Mouse (Mus musculus) stomach, postnatal 0 days (tissue): ENCODE measurements around the gene Sec22b. TPM values are rescaled to one million over a fixed set of nuclear protein-coding genes. Genes with fewer than 3 reads are reported as not detected.

Experiments used
- ATAC-seq: fragments of 200-750 bp; cut with Nextera tagmentation; 2 replicates; pipeline ENCODE4 v1.8.0; 2017; ENCODE audit not compliant: low FRiP score, low TSS enrichment
- DNase-seq: peaks from one replicate; pipeline ENCODE4 v3.0.0-alpha.2; 2016; ENCODE audit warnings: low spot score
- H3K27ac ChIP-seq: fragments of 300-500 bp; sonication (generic); replicated peaks from 2 replicates; pipeline ENCODE4 v1.5.1; 2014; ENCODE audit warnings: mild to moderate bottlenecking, control low read depth
- H3K27me3 ChIP-seq: fragments of 300-500 bp; sonication (generic); 2 replicates; pipeline ENCODE4 v1.6.1; 2014; ENCODE audit warnings: low read length; ENCODE audit not compliant: control insufficient read depth, insufficient read depth
- H3K36me3 ChIP-seq: fragments of 300-500 bp; sonication (generic); 2 replicates; pipeline ENCODE4 v1.6.1; 2014; ENCODE audit warnings: low read length, mixed read lengths; ENCODE audit not compliant: control insufficient read depth, insufficient read depth
- H3K4me1 ChIP-seq: fragments of 300-500 bp; sonication (generic); replicated peaks from 2 replicates; pipeline ENCODE4 v1.6.1; 2014; ENCODE audit warnings: antibody characterized with exemption; ENCODE audit not compliant: control insufficient read depth, insufficient read depth
- H3K4me2 ChIP-seq: fragments of 300-500 bp; sonication (generic); replicated peaks from 2 replicates; pipeline ENCODE4 v1.6.1; 2014; ENCODE audit warnings: low read depth, mild to moderate bottlenecking, control low read depth, moderate library complexity
- H3K4me3 ChIP-seq: fragments of 300-500 bp; sonication (generic); 2 replicates; pipeline ENCODE4 v1.5.1; 2014; ENCODE audit warnings: low read depth, low read length, control low read depth
- H3K9ac ChIP-seq: fragments of 300-500 bp; sonication (generic); 2 replicates; pipeline ENCODE4 v1.6.1; 2014; ENCODE audit warnings: mild to moderate bottlenecking, low read length, control low read depth, mixed read lengths
- H3K9me3 ChIP-seq: fragments of 300-500 bp; sonication (generic); 2 replicates; pipeline ENCODE4 v1.6.1; 2016; ENCODE audit warnings: low read length; ENCODE audit not compliant: control insufficient read depth
- CTCF ChIP-seq: IDR thresholded peaks from 2 replicates; pipeline ENCODE4 v1.5.1; 2016; ENCODE audit warnings: antibody characterized with exemption, low read depth, mild to moderate bottlenecking, moderate library complexity
- EP300 ChIP-seq: optimal IDR thresholded peaks from 2 replicates; pipeline ENCODE3; 2016; ENCODE audit warnings: antibody characterized with exemption
- WGBS: fragments of 180-500 bp; shearing (Covaris S2); extraction: QIAGEN DNeasy Blood & Tissue Kit; methylation state at CpG from one replicate; pipeline ENCODE4 v1.1.7; 2014; 5-methylcytosine and 5-hydroxymethylcytosine counted together
- polyA plus RNA-seq: library from polyadenylated mRNA; unstranded; fragments of >200 nt; fragmentation: Nextera tagmentation; extraction: Ambion mirVana; gene quantifications from 2 replicates; pipeline ENCODE4 v1.2.1, GENCODE M21; 2015

The Sec22b gene
- polyA plus RNA-seq, result 88.6 and 90.6 TPM in 2 replicates

GRCm38 (mm10) chr3:97900516-97901490 lies at the start of gene Sec22b:
TSS of gene Sec22b (plus strand) at chr3:97901190.
- Histone ChIP-seq H3K36me3 (no peaks in the 10 kb centered on the region), H3K27ac (peak within 1 kb of the TSS; percentile 83), H3K4me2 (peak within 1 kb of the TSS; percentile 75), H3K4me1 (no peaks in the 10 kb centered on the region), H3K27me3 (no peaks in the 10 kb centered on the region), H3K9ac (peak within 1 kb of the TSS; percentile 98), H3K4me3 (peak within 1 kb of the TSS; percentile 97), H3K9me3 (no peaks in the 10 kb centered on the region)
- TF ChIP-seq CTCF (peak; percentile 25; the same call in 1 of the 2 replicates), EP300 (peak; percentile 51)
- DNase-seq (peak; percentile 88), ATAC-seq (peak; percentile 89)
- WGBS, result 3% methylated on average over 41 of the region's 41 CpGs

GRCm38 (mm10) chr3:97851803-97852202 lies 49.2 kb upstream of the Sec22b start:
- no peaks in the 10 kb centered on the region for H3K36me3 ChIP-seq
- 83% methylated on average over 2 of the region's 2 CpGs for WGBS
- H3K27ac ChIP-seq, result no peak overlapping the region
- H3K4me2 ChIP-seq, result no peak overlapping the region
- ATAC-seq, result no peak
- H3K9ac ChIP-seq, result no peak overlapping the region
- no peaks in the 10 kb centered on the region for H3K27me3 ChIP-seq
- DNase-seq, result no peak
- no peaks in the 10 kb centered on the region for H3K9me3 ChIP-seq
- TF ChIP-seq EP300 (no peak), CTCF (no peak)
- no peaks in the 10 kb centered on the region for H3K4me1 ChIP-seq
- no peak overlapping the region for H3K4me3 ChIP-seq

GRCm38 (mm10) chr3:97854575-97855384 lies 46.2 kb upstream of the Sec22b start:
- no peak overlapping the region for H3K27ac ChIP-seq
- WGBS, result 73% methylated on average over 9 of the region's 9 CpGs
- H3K4me3 ChIP-seq, result no peak overlapping the region
- no peak overlapping the region for H3K4me2 ChIP-seq
- TF ChIP-seq EP300 (no peak), CTCF (no peak)
- H3K27me3 ChIP-seq, result no peaks in the 10 kb centered on the region
- ATAC-seq (no peak), DNase-seq (no peak)
- no peaks in the 10 kb centered on the region for H3K9me3 ChIP-seq
- no peaks in the 10 kb centered on the region for H3K36me3 ChIP-seq
- H3K9ac ChIP-seq, result no peak overlapping the region
- no peaks in the 10 kb centered on the region for H3K4me1 ChIP-seq

GRCm38 (mm10) chr3:97859400-97859799 lies 41.6 kb upstream of the Sec22b start:
- no peaks in the 10 kb centered on the region for H3K27me3 ChIP-seq
- no peak for TF ChIP-seq EP300
- TF ChIP-seq CTCF, result no peak
- 39% methylated on average over 1 of the region's 1 CpGs for WGBS
- H3K4me2 ChIP-seq, result no peak overlapping the region
- DNase-seq (no peak), ATAC-seq (no peak)
- H3K36me3 ChIP-seq, result no peaks in the 10 kb centered on the region
- no peak overlapping the region for H3K27ac ChIP-seq
- no peaks in the 10 kb centered on the region for H3K9me3 ChIP-seq
- no peak overlapping the region for H3K4me3 ChIP-seq
- no peak overlapping the region for H3K9ac ChIP-seq
- no peaks in the 10 kb centered on the region for H3K4me1 ChIP-seq

- no peak for DNase-seq
- ATAC-seq, result no peak
- Histone ChIP-seq H3K27me3 (no peaks in the 10 kb centered on the region), H3K36me3 (no peaks in the 10 kb centered on the region), H3K4me3 (no peak overlapping the region), H3K4me1 (no peaks in the 10 kb centered on the region), H3K9me3 (no peaks in the 10 kb centered on the region), H3K4me2 (no peak overlapping the region), H3K27ac (no peak overlapping the region), H3K9ac (no peak overlapping the region)
- TF ChIP-seq EP300, result no peak
- no peak for TF ChIP-seq CTCF
- 91% methylated on average over 7 of the region's 7 CpGs for WGBS
These were observed 40.1 kb upstream of the Sec22b start for GRCm38 (mm10) chr3:97860820-97861451.
